Mouse (Mus musculus): ENCODE measurements around the gene Amigo1.
A peak's percentile ranks its signal among the peaks of the same experiment; 100 is the strongest.

Amigo1 gene

DNA sequence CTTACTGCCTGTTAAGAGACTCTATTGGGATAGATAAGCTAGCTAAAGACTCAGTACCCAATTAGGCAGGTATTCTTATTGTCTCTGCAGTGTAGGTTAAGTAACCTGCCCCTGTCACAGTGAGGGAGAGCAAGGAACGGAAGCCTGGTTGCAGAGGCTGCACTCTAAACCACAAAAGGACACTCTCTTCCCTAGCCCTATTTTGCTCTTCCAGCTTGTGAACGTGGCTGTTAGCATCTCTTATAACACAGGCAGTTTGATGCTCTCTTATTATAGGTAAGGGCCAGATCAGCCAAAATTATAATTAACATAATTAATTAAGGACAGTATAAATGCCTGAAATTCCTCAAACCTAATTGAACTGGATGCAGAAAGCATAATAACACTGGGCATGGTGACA lies 5.6 kb upstream of the Amigo1 start:
- DNase-seq (ENCODE audit: low spot score in 2 of 2) = no peak

DNA sequence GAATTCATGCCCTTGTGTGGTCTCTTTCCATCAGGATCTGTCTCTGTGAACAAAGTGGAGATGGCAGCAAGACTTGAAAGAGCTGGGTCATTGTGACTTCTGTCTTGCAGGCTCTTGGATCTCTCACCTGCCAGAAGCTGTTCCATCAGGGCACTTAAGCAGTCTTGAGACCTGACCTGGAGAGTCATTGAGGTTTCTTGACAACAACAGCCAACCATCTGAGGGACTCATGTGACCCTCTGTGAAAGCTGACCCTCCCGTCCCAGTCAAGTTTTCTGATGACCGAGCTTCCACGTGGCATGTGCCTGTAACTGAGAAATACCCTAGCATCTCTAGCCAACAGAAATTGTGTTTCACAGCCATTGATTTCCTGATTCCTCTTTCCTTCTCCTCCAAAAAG lies 1.4 kb upstream of the Amigo1 start:
- no peak for DNase-seq (ENCODE audit: low spot score in 2 of 2)

GRCm38 (mm10) chr3:108185460-108186097 lies 556 bp upstream of the Amigo1 start:
- no peak for DNase-seq (ENCODE audit: low spot score in 2 of 2)

GRCm38 (mm10) chr3:108187111-108187795 lies 1.1 kb downstream of the Amigo1 start:
- DNase-seq (ENCODE audit: low spot score in 2 of 2) = no peak

- DNase-seq (ENCODE audit: low spot score in 2 of 2) = no peak
These were observed 2.8 kb downstream of the Amigo1 start for GRCm38 (mm10) chr3:108188716-108189490.

DNA sequence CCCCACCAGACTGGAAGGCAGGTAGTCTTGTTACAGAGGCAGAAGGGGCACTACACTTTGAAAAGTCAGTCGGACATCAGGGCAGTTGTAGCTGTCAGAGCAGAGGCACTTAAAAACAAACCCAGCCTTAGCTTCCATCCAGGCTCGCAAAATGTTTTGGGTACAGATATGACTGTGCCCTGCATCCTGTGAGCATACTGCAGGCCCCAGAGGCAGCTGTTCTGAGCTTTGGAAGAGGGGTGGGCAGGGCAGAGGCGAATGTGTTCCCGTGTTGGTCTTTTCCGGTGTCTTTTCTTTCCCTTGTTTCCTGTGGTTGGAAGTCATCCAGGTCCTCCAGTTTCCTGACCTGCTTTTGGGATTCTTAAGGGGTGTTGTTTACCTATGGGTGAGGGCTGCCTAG lies 3.8 kb downstream of the Amigo1 start:
- DNase-seq (ENCODE audit: low spot score in 2 of 2) = no peak

DNA sequence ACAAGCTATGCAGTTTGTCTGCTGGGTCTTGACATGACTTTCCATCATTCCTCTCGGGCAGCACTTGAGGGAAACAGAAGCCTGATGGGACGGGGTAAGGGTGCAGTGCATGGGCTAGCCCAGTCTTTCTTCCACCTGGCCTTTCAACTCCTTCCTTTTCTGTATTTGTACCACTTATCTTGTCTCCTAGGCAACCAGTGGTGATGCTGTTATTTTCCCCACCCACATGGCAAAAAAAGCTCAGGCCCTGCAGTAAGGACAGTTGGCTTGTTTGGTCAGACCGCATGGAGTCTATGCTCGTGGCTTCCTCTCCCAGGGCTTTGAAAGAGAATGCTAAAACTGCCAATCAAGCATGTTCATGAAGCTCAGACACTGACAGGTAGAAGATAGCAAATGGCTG lies 7.6 kb downstream of the Amigo1 start:
- no peak for DNase-seq (ENCODE audit: low spot score in 2 of 2)

DNA sequence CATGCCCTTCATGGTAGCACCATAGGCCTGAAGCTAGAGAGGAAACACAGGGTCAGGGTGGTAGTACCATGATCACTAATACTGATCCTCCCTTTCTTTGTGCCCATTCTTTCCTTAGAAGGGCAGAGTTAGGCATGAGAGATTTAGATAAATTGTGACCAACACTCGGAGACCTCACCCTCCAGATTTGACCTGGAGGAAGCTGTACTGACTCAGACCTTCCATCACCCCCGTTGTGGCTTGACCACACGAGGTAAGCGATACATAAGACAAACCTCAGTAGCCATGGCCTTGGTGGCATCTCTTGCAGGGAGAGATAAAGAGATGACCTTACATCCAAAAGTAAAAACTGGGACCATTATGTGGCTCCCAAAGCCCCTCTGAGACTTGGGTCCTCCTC lies 9.2 kb downstream of the Amigo1 start:
- DNase-seq (ENCODE audit: low spot score in 2 of 2) = no peak

DNA sequence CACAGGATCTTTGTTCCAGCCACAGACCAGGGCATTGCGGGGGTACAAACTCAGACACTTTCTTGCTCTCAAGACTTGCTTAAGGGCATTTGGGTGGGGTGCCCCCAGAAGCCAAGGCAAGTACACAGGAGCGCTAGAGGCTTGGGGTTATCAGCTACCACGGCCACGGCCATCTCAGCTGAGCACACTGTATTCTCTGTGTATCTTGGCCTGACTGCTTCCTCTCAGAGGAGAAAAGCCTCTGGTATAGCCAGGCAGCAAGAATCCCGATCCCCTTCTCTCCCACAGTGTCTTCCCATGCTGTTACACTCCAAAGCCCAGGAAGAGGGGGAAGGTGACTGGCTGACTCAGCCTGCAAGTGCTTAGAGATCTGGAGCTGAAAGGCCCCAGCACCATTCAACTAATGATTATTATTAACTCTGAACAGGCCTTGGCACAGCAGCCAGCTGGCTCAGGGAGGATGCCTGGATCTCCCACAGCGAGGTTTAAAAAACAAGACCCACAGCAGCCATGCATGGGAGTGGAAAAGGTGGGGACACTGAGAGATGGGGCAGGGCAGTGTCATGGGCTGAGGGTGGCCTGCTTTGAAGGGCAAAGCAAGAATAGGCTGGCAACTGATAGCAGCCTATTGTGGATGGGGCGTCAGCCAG lies 9.9 kb downstream of the Amigo1 start:
- DNase-seq (ENCODE audit: low spot score in 2 of 2) = no peak

- no peak for DNase-seq (ENCODE audit: low spot score in 2 of 2)
These were observed 10.9 kb downstream of the Amigo1 start for GRCm38 (mm10) chr3:108197066-108197497.

DNA sequence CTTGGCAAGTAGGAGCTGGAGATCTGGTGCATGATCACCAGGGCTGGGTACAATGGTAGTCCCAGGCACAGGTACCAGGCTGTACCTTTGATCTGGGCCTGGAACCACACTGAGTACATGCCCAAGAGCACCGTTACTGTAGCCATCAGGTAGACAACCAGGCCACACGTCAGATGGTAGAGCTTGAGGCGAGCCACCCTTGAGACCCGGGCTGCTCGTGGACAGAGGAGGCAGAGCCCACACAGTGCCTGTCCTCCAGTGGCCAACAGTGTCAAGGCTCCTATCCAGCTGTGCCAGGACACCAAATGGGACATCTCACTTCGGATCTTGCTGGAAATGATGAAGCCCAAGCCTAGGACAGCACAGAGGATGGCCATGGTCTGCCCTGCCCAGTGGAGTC lies 13.1 kb downstream of the Amigo1 start:
- DNase-seq (ENCODE audit: low spot score in 2 of 2) = no peak

DNA sequence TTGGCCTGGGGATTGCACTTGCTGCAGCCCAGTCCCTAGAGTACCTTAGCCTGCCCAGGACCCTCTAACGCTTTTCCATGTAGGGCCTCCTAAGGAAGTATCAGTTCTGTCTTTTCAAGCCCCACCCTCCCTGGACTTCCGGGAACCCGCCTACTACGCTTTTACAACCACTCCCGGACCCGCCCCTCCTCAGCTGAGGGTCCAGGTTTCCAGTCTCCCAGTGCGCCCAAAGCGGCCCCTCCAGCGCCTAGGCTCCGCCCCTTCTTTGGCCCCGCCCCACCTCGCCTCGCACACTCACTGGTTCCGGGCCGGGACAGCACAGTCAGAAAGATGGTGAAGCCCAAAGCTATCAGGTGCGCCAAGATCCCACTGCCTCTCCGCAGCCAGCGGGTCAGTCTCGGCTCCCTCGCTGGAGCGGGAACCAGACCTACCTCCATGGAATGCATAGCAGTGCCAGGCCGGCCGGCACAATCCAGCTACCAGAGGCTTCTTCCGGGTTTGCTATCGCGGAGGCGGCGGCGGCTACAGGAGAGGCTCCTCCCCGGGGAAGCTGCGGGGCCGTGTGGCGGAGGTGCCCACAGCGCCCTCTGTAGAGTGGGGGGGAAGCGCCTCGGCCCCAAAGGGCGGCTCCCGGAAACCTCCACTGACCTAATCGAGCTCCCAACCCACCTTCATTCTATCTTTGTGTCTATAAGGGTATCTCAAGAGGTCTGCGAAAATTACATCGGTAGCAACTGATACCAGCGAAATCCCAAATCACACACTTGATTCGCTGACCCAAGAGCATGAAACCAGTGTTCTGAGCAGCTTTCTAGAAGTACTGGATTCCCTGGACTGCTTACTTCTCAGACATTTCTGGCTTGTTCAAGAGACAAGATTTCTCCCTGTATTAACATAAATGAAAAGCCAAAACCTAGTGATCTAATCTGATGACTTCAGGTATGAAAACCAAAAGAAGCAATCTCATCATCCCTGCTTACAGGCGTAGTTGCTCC lies 14.5 kb downstream of the Amigo1 start, which contains the start of gene Cyb561d1:
Cyb561d1 (minus strand) TSS at position 884 of the 995 bp plus-strand sequence.
- DNase-seq (ENCODE audit: low spot score in 2 of 2) = peak; percentile 89 to 90

GRCm38 (mm10) chr3:108202506-108202905 lies 16.4 kb downstream of the Amigo1 start:
- DNase-seq (ENCODE audit: low spot score in 2 of 2) = no peak

GRCm38 (mm10) chr3:108203212-108203611 lies 17.1 kb downstream of the Amigo1 start:
- DNase-seq (ENCODE audit: low spot score in 2 of 2) = no peak

- peak; percentile 61 to 81 for DNase-seq (ENCODE audit: low spot score in 2 of 2)
These were observed 17.6 kb downstream of the Amigo1 start for GRCm38 (mm10) chr3:108203621-108204325.

DNA sequence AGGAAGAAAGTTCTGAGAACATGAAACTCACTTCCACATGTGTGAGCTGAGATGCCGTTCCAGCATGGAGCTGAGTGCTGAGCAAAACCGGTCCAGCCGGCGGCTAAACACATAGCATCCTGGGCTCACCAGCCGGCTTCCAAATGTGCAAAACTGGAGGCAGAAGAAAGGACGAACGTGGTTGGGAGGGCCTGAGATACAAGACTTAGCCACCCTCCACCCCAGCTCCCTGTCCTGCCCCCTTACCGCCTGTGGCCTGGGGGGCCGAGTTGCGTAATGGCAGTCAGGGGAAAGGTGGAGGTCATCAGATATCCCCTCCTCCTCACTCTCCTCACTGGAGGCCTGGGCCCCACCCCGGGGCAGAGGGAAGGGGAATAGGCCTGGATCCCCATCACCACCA lies 18.3 kb downstream of the Amigo1 start:
- no peak for DNase-seq (ENCODE audit: low spot score in 2 of 2)

DNA sequence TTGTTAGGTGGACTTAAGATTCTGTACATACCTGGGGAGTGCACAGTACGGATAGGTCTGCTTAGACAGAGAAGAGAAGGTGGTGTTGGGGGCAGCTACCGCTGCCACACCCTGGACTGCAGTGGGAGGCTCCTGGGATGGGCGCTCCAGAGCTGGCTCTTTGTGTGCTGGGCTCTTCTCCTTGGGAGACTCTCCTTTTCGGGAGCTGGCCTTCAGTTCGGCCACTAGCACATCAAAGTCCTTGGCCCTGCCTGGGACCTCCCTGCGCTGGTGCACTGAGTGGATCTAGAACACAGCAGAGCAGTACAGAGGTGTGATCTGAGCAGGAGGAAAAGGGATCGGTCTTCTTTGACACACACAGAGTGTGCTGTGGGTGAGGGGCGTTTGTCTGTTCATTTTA lies 19.5 kb downstream of the Amigo1 start:
- no peak for DNase-seq (ENCODE audit: low spot score in 2 of 2)

DNA sequence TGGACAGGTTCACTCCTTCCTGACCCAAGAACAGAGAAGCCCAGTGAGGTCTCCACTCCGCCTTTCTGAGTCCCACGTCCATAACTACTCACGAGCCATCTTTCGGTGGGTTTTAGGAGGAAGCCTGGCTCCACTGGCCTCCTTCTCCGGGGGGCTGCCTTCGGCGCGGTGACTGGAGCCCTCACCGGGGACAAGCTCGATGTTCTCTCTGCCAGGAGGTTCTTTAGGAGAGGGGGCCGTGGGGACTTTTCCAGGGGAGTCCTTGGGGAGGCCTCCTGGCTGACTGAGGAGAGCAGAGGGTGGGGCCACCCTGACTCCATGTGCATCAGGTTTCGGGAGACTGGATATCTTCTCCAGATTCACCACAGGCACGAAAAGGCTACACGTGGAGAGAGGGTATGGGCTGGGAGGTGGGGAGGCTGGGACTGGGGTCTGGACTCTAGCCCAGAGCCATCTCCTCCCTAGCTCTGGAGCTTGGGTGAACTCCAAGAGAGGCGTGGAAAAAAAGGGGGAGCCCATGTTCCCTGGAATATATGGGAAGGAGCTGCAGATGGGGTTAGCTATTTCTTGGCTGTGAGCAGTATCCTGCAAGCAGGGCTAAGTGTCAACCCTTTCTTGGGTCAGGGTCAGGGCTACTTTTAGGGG lies 20.7 kb downstream of the Amigo1 start:
- DNase-seq (ENCODE audit: low spot score in 2 of 2) = no peak

DNA sequence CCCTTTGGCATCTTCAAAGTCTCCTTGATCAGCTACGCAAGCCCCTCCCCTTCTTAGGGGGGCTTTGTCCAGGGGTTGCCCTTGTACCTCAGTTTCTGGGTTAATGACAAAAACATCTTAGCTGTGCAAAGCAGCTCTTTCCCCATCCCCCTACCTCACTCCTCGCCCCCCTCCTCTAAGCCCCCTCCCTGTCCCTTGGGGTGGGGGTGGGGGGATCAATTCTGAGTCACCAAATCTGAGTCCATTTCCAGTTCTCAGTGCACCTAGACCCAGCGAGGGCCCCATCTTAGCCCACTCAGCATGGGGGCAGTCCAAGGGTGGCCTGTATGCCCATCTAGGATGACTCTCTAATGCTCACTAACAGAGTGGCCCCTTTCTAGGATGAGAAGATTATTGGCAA lies 22.9 kb downstream of the Amigo1 start:
- no peak for DNase-seq (ENCODE audit: low spot score in 2 of 2)

DNA sequence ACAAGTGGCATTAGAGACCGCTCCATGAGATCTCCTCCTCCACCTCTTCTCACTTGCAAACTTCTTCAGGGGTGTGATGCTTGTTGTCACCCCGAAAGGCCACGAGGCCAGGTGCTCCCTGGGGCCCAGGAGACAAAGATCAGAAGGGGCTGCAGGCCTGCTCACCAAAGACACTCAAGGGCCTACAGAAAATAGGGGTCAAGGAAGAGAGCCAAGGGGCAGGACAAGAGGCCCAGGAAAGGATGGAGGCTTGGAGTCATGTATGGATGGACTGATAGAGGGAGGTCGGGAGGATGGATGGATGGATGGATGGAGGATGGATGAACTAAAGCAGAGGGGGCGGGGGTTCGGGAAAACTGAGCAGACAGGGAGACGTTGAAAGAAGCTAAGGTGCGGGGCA lies 23.4 kb downstream of the Amigo1 start:
- no peak for DNase-seq (ENCODE audit: low spot score in 2 of 2)

Data from spleen, postnatal 14 days (tissue).